Mouse (Mus musculus) intestine, postnatal 0 days (tissue): Measurements from ENCODE around the gene Ndufb2. TPM values are rescaled to one million over a fixed set of nuclear protein-coding genes. Genes with fewer than 3 reads are reported as not detected.

Source experiments
- ATAC-seq: fragments of 200-750 bp; cut with Nextera tagmentation; 2 replicates; pipeline ENCODE4 v1.8.0; 2017; ENCODE audit warnings: mild to moderate bottlenecking, moderate TSS enrichment, moderate library complexity
- H3K27ac ChIP-seq: fragments of 300-500 bp; sonication (generic); 2 replicates; pipeline ENCODE4 v1.5.1; 2014; ENCODE audit warnings: mild to moderate bottlenecking, low read depth, low read length, moderate library complexity
- H3K27me3 ChIP-seq: fragments of 300-500 bp; sonication (generic); replicated peaks from 2 replicates; pipeline ENCODE4 v1.6.1; 2014; ENCODE audit warnings: low read length, mixed read lengths; ENCODE audit not compliant: control insufficient read depth, insufficient read depth
- H3K36me3 ChIP-seq: fragments of 300-500 bp; sonication (generic); 2 replicates; pipeline ENCODE4 v1.6.1; 2014; ENCODE audit warnings: mild to moderate bottlenecking, moderate library complexity; ENCODE audit not compliant: control insufficient read depth, insufficient read depth
- H3K4me1 ChIP-seq: fragments of 300-500 bp; sonication (generic); replicated peaks from 2 replicates; pipeline ENCODE4 v1.6.1; 2014; ENCODE audit warnings: antibody characterized with exemption, low read length, mixed read lengths; ENCODE audit not compliant: control insufficient read depth, insufficient read depth
- H3K4me2 ChIP-seq: fragments of 300-500 bp; sonication (generic); replicated peaks from 2 replicates; pipeline ENCODE4 v1.6.1; 2014; ENCODE audit warnings: low read depth, mild to moderate bottlenecking, moderate library complexity
- H3K4me3 ChIP-seq: fragments of 300-500 bp; sonication (generic); 2 replicates; pipeline ENCODE4 v1.5.1; 2014; ENCODE audit warnings: low read depth, low read length
- H3K9ac ChIP-seq: fragments of 300-500 bp; sonication (generic); 2 replicates; pipeline ENCODE4 v1.6.1; 2014; ENCODE audit warnings: mild to moderate bottlenecking, low read depth, low read length
- H3K9me3 ChIP-seq: fragments of 300-500 bp; sonication (generic); 2 replicates; pipeline ENCODE4 v1.6.1; 2016; ENCODE audit warnings: mixed run types; ENCODE audit not compliant: control insufficient read depth
- CTCF ChIP-seq: sonication (generic); IDR thresholded peaks from 2 replicates; pipeline ENCODE4 v1.5.1; 2016; ENCODE audit warnings: low read depth, mild to moderate bottlenecking, control low read depth, antibody characterized with exemption, moderate library complexity
- WGBS: fragments of 180-500 bp; shearing (Covaris S2); extraction: QIAGEN DNeasy Blood & Tissue Kit; methylation state at CpG from one replicate; pipeline ENCODE4 v1.1.7; 2014; 5-methylcytosine and 5-hydroxymethylcytosine counted together
- polyA plus RNA-seq: library from polyadenylated mRNA; unstranded; fragments of >200 nt; fragmentation: Nextera tagmentation; extraction: Ambion mirVana; gene quantifications from 2 replicates; pipeline ENCODE4 v1.2.1, GENCODE M21; 2015

The Ndufb2 gene
- polyA plus RNA-seq, 1 experiment from 2014 or later, result 498 TPM

DNA sequence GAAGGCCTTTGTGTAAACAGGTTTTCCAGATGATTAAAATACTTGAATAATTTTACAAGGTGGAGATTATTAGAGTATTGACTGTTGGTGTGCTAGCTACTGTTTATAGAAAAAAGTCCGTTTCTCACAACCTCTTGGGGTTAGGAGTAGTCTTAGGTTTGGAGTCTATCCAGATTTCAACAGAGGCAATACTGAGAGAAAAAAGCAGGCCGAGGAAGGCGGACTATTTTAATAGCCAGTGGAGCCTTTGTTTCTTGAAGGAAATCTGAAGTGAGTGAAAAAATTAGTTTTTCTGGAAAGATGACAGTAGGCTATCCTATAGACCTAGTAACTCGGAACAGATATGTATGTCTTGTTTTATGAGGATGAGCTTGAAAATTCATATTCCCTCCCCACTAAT is 893 bp upstream of the Ndufb2 start:
- Histone ChIP-seq H3K9me3 (no peaks in the 10 kb centered on the region), H3K4me2 (no peak overlapping the region), H3K27ac (no peak overlapping the region), H3K27me3 (no peaks in the 10 kb centered on the region), H3K36me3 (peaks cover 8% of the 10 kb centered on the region; the same call in 1 of the 2 replicates), H3K9ac (no peak overlapping the region), H3K4me3 (no peak overlapping the region), H3K4me1 (no peaks in the 10 kb centered on the region)
- WGBS, result 92% methylated on average over 4 of the region's 4 CpGs
- no peak for TF ChIP-seq CTCF
- no peak for ATAC-seq

DNA sequence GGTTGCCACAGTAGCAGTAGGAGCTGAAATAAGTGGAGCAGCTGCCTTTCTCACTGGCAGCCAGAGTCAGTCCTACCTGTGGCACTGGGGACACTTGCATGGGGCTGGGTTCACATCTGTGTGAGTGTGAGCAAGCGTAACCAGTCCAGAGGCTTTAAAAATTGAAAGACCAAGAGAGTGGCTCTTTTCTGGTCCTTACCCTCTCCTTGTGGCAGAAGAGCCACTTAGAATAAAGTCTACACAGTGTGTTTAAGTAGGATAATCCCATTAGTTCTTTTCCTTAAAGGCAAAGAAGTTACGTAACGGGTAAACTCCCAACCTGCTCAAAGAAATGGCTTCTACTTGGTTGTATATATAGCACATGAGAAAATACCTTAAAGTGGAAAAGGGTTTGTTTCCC is 8.5 kb downstream of the Ndufb2 start:
- no peak for ATAC-seq
- 96% methylated on average over 3 of the region's 3 CpGs for WGBS

DNA sequence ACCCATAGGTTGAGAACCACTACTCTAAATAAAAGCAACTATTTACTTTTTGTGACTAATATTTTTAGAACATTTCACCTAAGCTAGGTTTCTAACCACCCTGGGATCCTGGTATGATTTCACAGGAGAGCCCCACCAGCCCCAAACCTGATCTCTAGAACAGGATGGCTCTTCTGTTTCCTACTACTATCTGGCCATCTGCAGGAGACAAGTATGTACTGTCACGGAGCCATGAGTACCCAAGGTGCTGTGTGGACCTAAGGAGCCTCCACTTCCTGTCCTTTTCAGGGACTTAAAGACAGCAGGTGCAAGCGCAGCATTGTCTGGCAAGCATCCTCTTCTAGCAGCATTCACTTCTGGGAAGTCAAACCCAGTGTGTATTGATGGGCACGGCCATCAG is 9.5 kb downstream of the Ndufb2 start:
- no peak for ATAC-seq
- no peaks in the 10 kb centered on the region for H3K4me1 ChIP-seq
- H3K4me3 ChIP-seq, result no peak overlapping the region
- H3K9me3 ChIP-seq, result no peaks in the 10 kb centered on the region
- no peaks in the 10 kb centered on the region for H3K27me3 ChIP-seq
- H3K36me3 ChIP-seq, result peaks cover 38% of the 10 kb centered on the region
- no peak overlapping the region for H3K4me2 ChIP-seq
- H3K9ac ChIP-seq, result no peak overlapping the region
- H3K27ac ChIP-seq, result no peak overlapping the region
- WGBS, result 78% methylated on average over 3 of the region's 3 CpGs
- TF ChIP-seq CTCF, result no peak

More for the DNA sequence above, 8.5 kb downstream of the Ndufb2 start:
- no peak overlapping the region for H3K4me2 ChIP-seq
- H3K9me3 ChIP-seq, result no peaks in the 10 kb centered on the region
- peaks cover 38% of the 10 kb centered on the region for H3K36me3 ChIP-seq
- no peak overlapping the region for H3K9ac ChIP-seq
- TF ChIP-seq CTCF, result no peak
- no peak overlapping the region for H3K27ac ChIP-seq
- no peak overlapping the region for H3K4me3 ChIP-seq
- H3K4me1 ChIP-seq, result no peaks in the 10 kb centered on the region
- H3K27me3 ChIP-seq, result no peaks in the 10 kb centered on the region

DNA sequence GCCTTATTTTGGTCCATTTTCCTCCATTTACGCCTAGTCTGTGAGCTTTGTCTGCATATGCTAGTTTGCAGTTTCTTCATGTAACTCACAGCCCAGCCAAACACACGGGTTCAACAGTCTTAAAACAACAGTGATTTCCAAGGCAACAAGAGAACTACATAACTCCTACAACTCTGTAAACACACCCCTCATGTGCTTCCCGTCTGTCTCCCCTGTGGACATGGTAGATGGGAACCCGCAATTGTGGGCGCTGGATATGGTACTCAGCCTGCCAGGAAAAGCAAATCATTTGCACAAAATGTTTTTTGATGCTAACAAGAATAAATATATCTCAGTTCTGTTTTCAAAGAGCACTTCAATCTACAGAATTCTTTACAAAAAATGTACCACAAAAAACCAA is 12.2 kb downstream of the Ndufb2 start:
- H3K27ac ChIP-seq, result no peak overlapping the region
- no peak overlapping the region for H3K4me3 ChIP-seq
- WGBS, result 77% methylated on average over 5 of the region's 5 CpGs
- TF ChIP-seq CTCF, result no peak
- no peak for ATAC-seq
- no peaks in the 10 kb centered on the region for H3K27me3 ChIP-seq
- no peak overlapping the region for H3K9ac ChIP-seq
- H3K36me3 ChIP-seq, result peaks cover 15% of the 10 kb centered on the region
- no peaks in the 10 kb centered on the region for H3K9me3 ChIP-seq
- no peak overlapping the region for H3K4me2 ChIP-seq
- H3K4me1 ChIP-seq, result 0 out of 2 replicates have a peak, but pooled peaks cover 3% of the 10 kb centered on the region

DNA sequence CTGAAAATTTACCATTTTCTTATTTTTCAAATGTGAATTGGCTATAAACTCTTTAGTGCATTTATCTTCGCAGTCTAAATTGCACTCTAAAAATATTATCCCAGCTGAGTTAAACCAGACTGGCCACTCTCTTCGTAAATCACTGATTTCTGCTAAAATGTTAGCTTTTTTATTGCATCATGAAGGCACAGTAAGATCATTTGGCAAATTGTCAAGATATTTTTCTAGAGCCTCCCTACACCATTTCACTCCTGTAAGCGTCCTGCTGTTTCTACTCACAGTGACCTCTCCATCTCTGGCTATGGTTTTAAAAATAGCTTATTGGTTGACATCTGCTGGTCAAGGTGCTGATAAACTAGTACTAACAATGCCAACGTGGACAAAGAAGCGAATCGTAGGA is 13.7 kb downstream of the Ndufb2 start:
- Histone ChIP-seq H3K9me3 (no peaks in the 10 kb centered on the region), H3K4me2 (no peak overlapping the region), H3K27ac (no peak overlapping the region), H3K36me3 (peaks cover 9% of the 10 kb centered on the region; the same call in 1 of the 2 replicates), H3K9ac (no peak overlapping the region), H3K4me3 (no peak overlapping the region), H3K4me1 (0 out of 2 replicates have a peak, but pooled peaks cover 3% of the 10 kb centered on the region), H3K27me3 (no peaks in the 10 kb centered on the region)
- ATAC-seq, result no peak
- TF ChIP-seq CTCF, result no peak
- 72% methylated on average over 6 of the region's 6 CpGs for WGBS

DNA sequence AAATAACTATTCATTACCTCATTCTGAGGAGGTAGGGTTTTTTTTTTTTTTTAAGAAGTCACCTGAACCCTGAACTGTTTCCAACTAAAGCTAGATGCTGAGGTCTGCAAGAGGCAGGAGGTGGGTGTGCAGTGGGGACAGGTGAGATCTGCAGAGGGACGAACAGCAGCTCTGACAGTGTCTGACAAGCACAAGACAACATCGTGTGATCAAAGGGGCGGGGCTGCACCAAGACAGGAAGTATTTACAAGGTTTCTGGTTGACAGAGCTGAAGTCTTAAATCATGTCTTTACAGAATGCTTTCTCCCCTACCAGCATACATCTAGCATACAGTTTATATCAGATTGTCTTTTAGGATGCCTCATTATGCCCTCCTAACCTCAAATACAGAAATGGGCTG is 14.5 kb downstream of the Ndufb2 start:
- WGBS, result 39% methylated on average over 3 of the region's 3 CpGs
- Histone ChIP-seq H3K9me3 (no peaks in the 10 kb centered on the region), H3K27ac (no peak overlapping the region), H3K9ac (no peak overlapping the region), H3K4me3 (no peak overlapping the region), H3K36me3 (peaks cover 6% of the 10 kb centered on the region; the same call in 1 of the 2 replicates), H3K27me3 (no peaks in the 10 kb centered on the region), H3K4me1 (0 out of 2 replicates have a peak, but pooled peaks cover 3% of the 10 kb centered on the region), H3K4me2 (0 out of 2 replicates have a peak overlapping the region, but pooled peaks have one; percentile 13)
- 0 out of 2 replicates have a peak, but pooled peaks have one; percentile 31 for ATAC-seq
- TF ChIP-seq CTCF, result no peak

DNA sequence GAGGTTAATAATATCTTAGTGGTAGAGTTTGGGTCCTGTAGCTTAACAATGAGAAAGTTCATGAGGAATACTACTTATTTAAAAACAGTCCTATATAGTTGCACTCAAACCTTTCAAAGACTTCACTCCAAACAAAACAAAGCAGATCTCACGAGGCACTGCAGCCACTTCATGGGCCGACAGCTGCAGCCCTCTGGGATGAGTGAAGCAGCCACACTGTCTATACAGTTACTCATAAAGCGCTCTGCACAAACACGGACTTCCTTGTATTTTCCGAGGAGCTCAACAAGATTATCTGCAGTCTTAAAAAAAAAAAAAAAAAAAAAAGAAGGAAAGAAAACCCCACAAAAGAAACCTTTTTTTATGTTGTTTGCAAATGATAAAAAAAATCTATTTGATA is 15.0 kb downstream of the Ndufb2 start:
- H3K4me2 ChIP-seq, result no peak overlapping the region
- peaks cover 4% of the 10 kb centered on the region; the same call in 1 of the 2 replicates for H3K36me3 ChIP-seq
- no peak overlapping the region for H3K27ac ChIP-seq
- no peak for TF ChIP-seq CTCF
- no peak overlapping the region for H3K4me3 ChIP-seq
- no peak for ATAC-seq
- WGBS, result 39% methylated on average over 5 of the region's 5 CpGs
- H3K9me3 ChIP-seq, result no peaks in the 10 kb centered on the region
- no peaks in the 10 kb centered on the region for H3K27me3 ChIP-seq
- no peak overlapping the region for H3K9ac ChIP-seq
- 0 out of 2 replicates have a peak, but pooled peaks cover 3% of the 10 kb centered on the region for H3K4me1 ChIP-seq
